Mouse (Mus musculus) brain, adult 2 months (tissue): ENCODE results near the gene Pcdh9.
"Not testable (repeated sequence)": the region's sequence is repeated elsewhere in the genome, so short reads cannot be mapped to it uniquely, and the experiment has no call there.

Experiments used
- DNase-seq: peaks from one replicate; pipeline ENCODE4 v3.0.0; 2011; ENCODE audit warnings: low read depth, low spot score

Gene Pcdh9

GRCm38 (mm10) chr14:93381163-93381562 lies 509.3 kb downstream of the Pcdh9 start:
- DNase-seq = peak; percentile 89

DNA sequence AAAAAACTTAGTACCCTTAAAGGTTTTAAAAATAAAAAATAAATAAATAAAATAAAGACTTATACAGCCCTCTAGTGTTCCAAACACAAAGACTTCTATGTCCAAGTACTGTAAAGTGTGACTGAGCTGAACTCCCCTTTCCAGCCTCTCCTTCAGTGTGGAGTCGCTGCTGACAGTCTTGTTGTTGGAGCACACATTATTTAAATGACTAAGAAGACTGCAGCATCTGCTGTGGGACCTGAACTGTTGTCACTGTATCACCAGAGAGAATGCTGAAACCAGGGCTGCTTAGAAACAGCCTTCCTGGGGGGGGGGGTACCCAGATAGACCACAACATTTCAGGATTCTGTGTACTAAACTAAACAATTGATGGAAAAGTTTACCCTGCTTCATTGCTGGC lies 509.7 kb downstream of the Pcdh9 start:
- DNase-seq = peak; percentile 52

- no peak for DNase-seq
These were observed 514.3 kb downstream of the Pcdh9 start for GRCm38 (mm10) chr14:93376159-93376558.

DNA sequence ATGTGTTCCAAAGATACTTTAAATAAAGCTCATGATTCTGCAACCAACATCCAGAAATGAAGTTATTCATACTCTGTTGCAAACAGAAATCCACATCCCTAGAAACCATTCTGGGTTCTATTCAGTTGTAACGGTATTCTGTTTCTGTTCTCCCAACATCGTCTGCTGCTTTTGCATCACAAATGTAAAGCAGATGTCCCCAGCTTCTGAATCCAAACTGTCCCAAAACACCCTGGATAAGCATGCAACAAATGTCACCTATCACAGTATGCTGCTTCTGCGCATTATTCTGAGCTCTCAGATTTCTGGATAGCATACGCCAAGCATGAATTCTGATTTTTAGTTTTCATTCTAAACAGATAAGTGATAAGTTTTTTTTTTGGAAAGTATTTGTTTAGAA lies 516.3 kb downstream of the Pcdh9 start:
- peak; percentile 49 for DNase-seq

DNA sequence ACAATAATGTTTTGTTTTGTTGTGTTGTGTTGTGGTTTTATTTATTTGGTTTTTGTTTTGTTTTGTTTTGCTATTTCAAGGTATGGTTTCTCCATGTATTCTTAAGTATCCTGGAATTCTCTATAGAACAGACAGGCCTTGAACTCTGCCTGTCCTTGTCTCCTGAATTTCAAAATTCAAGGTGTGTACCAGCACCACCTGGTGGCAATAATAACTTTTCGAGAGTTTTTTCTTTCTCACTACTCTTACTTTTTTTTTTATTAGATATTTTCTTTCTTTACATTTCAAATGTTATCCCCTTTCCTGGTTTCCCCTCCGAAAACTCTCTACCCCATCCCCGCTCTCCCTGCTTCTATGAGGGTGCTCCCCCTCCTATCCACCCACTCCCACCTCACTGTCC lies 536.3 kb downstream of the Pcdh9 start:
- DNase-seq = no peak

GRCm38 (mm10) chr14:93350906-93351305 lies 539.6 kb downstream of the Pcdh9 start:
- peak; percentile 99 for DNase-seq

GRCm38 (mm10) chr14:93349166-93349565 lies 541.3 kb downstream of the Pcdh9 start:
- DNase-seq = peak; percentile 81

DNA sequence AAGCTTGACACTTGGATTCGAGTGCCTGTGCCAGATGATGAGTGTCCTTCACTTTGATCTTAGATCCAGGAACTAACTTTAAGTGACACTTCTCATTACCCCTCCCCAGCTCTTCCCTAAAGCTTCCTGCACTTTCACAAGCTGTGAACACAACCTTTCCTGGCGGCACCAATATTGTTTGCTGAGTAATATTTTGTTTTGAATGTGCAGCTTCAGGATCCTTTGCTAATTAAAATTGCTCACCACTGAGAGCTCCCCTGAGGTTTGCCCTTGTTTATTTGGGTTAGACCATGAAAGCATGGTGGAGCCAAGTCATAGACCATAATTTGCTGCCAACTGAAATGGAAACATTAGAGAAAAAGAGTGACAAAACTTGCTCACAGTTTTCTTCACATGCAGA lies 543.4 kb downstream of the Pcdh9 start:
- DNase-seq = peak; percentile 25

DNA sequence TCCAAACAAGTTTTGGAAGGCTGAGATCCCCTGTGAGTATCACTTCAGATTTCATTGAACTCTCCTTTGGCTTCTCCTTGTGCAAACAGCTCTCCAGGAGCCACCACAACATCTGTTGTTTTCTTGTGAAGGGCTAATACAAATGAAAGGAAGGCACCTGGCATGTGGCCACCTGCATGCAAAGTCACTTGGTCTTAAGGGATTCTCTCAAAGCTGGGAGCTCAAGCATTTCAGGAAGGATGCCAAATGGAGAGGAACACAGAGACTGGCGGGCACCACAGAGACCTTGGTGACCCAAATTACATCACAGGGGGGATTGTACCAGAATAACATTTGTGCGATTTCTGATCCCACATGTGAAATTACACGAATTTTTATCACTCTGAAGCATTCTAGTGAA lies 547.7 kb downstream of the Pcdh9 start:
- peak; percentile 67 for DNase-seq

DNA sequence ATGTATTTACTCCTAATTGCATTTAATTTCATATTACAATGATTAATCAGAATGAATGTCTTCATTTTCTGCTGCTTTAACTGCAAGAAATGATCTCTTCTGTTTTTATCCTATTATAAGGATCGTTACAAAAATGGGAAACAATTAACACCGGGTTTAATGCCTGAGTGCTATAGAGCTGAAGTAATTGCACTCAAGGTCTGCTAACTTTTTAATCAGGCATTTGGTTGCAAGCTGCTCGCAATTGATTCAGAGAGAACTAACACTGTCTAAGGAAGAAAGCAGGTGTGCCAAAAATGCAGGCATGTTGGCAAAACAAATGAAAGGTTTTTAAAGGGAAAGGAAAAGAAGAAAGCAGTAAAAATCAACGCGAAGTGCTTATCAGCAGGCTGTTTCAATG lies 549.1 kb downstream of the Pcdh9 start:
- DNase-seq = peak; percentile 42

- DNase-seq = no peak
These were observed 561.2 kb downstream of the Pcdh9 start for GRCm38 (mm10) chr14:93329247-93329646.

DNA sequence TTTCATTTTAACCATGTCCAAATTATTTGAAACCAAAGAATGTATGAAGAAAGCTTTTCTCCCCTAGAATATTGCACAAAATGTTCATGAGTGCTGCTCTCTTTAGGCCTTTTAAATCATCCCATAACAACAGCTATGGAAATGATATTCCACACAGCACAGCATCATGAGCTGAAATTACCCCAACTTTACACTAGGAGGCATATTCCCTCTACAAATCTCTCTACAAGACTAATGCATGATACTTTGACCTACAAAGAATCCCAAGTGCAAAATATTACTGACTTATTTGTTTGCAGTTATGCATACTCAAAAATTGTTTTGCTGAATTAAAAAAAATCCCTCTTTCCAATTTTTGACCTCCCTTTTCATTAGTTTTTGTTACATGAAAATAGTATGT lies 573.1 kb downstream of the Pcdh9 start:
- DNase-seq = peak; percentile 76

DNA sequence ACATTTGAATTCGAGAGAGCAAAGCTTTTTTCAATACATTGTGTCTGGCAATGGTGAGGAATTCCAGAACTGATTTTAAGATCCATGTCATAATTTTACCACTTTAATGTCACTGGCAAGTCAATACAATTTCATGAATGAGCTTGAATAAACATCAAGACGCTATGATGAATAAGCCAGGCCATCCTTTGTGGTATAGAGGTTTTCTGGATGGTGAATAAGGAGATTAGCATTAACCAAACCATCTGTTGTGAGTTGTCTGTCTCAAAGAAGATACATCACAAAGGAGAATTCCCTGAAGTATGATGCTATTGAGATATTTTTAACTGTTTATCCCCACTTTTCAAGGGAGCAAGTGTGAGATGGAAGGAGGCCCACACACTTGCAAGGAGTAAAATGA lies 602.1 kb downstream of the Pcdh9 start:
- DNase-seq = no peak

DNA sequence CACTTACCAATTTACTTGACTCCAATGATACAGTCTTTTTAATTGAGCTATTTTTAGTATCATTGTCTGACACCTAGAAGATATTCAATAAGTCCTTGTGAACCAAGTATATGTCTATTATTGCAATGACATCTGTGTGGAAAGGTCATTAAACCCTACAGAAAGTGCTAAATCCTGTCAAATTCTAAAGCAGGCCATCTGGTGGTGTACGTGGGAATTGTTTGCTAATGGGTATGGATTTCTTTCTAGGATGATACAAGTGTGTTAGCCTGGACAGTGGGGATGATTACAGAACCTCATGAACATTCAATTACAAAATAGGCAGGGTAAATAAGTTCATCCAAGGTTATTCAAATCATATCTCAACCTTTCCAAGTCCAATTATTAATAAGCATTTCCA lies 602.8 kb downstream of the Pcdh9 start:
- DNase-seq = no peak

GRCm38 (mm10) chr14:93285136-93285535 lies 605.3 kb downstream of the Pcdh9 start:
- DNase-seq = peak; percentile 43

DNA sequence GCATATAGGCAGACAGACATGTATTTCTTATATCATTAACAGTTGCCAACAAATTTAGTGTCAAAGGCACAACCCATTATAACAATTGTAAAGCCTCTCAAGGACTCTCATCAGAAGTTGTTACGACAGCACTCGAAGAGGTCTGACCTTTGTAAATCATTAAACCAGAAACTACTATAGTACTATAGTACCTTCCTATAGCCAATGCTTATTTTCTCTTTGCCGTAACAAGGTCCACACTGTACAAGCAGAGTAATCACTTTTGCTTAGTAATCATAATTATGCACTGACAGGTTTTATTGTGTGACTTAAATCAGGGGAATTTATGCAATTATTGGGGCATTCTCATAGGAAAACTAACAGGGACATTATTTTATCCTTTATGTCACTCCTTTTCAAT lies 606.5 kb downstream of the Pcdh9 start:
- no peak for DNase-seq

GRCm38 (mm10) chr14:93275661-93276060 lies 614.8 kb downstream of the Pcdh9 start:
- peak; percentile 14 for DNase-seq

DNA sequence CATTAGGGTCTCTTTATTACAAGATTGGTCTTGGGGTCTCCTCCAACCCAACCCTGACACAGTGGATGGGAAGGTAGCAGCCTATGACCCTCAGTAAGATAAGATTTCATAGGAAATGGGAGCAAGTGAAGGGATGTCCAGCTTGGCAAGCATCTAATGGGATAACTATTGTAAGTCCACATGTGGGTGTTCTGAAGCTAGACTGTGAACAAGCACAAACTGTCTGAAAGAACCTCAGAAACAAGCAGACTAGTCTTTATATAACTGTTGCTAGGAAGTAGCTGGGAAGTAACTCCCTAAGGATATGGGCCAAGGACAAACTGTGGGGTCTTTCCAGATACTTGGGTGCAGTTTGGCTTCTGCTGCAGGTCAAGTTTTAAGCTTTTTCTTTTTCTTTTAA lies 615.7 kb downstream of the Pcdh9 start:
- peak; percentile 49 for DNase-seq

GRCm38 (mm10) chr14:93253411-93253810 lies 637.1 kb downstream of the Pcdh9 start:
- DNase-seq = no peak

GRCm38 (mm10) chr14:93240263-93240662 lies 650.2 kb downstream of the Pcdh9 start:
- DNase-seq = no peak

- peak; percentile 7 for DNase-seq
These were observed 656.1 kb downstream of the Pcdh9 start for GRCm38 (mm10) chr14:93234333-93234732.

GRCm38 (mm10) chr14:93233599-93233998 lies 656.9 kb downstream of the Pcdh9 start:
- DNase-seq = peak; percentile 23

- DNase-seq = not testable (repeated sequence)
These were observed 675.6 kb downstream of the Pcdh9 start for GRCm38 (mm10) chr14:93214846-93215245.

DNA sequence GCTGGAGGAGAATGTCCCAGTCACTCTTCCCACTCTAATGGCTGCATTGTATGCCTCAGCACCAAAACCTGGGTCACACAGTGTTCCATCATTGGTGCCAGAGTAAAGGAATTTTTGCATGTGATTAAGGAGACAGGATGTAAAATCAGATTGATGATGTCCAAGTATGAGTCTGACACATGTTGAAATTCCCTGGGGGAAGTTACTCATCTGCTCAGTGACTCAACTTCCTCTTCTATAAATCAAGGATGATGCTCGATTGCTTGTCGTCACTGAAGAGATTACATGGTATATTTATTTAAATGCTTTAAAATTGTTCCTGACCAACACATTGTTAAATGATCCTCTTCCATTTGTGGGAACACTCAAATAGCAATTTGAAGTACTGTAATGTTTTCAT lies 690.7 kb downstream of the Pcdh9 start:
- no peak for DNase-seq
